Mouse (Mus musculus) liver, embryonic 14.5 days (tissue): Measurements from ENCODE around the gene Maml3.

Experiments
- CTCF ChIP-seq: IDR thresholded peaks from 2 replicates; pipeline ENCODE4 v1.5.1; 2016; ENCODE audit warnings: antibody characterized with exemption, low read depth, control low read depth
- EP300 ChIP-seq: IDR thresholded peaks from 2 replicates; pipeline ENCODE4 v1.6.1; 2016; ENCODE audit warnings: antibody characterized with exemption, low read depth

GRCm38 (mm10) chr3:51914900-51915299 lies 190.0 kb downstream of the Maml3 start:
- no peak for TF ChIP-seq CTCF
- no peak for TF ChIP-seq EP300
